Mouse (Mus musculus): ENCODE data around the gene Zbtb7a.

The Zbtb7a gene

DNA sequence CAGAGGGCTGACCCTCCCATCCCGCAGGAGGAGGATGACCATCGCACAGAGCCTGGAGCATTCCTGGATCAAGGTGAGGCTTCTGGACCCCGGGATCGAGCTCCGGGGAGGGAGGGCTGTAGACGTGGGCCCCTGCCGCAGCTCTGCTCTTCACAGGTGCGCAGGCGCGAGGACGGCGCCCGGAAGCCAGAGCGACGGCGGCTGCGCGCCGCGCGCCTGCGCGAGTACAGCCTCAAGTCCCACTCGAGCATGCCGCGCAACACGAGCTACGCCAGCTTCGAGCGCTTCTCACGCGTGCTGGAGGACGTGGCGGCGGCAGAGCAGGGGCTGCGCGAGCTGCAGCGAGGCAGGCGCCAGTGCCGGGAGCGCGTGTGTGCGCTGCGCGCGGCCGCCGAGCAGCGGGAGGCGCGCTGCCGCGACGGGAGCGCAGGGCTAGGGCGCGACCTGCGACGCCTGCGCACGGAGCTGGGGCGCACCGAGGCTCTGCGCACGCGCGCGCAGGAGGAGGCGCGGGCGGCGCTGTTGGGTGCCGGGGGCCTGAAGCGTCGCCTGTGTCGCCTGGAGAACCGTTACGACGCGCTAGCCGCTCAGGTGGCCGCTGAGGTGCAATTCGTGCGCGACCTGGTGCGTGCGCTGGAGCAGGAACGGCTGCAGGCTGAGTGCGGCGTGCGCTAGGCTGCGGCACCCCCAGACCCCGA is 57.4 kb downstream of the Zbtb7a start:
- DNase-seq = peak; percentile 83

DNA sequence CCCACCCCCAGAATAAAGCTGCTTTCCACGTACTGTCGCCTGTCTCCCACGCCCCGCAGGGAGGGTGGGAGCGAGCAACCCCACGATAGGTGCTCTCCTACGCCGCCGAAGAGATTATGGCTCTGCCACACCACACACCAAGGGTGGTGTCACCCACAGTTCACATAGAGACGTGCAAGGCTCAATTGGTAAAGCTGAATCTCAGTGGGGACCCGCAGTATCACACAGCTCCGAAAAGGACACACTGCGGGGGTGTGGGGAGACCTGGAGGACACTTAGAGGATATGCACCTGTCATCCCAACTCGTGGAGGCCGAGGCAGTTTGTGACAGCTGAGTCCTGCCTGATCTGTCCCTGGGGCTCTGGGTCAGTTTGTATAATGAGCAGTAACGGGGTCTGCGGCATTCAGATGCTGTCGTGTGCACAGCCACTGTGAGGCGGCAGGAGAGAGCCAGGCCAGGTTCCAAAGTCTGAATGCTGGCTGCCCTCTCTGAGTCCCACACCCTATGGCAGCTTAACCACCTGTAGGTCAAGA is 58.0 kb downstream of the Zbtb7a start:
- DNase-seq = no peak

DNA sequence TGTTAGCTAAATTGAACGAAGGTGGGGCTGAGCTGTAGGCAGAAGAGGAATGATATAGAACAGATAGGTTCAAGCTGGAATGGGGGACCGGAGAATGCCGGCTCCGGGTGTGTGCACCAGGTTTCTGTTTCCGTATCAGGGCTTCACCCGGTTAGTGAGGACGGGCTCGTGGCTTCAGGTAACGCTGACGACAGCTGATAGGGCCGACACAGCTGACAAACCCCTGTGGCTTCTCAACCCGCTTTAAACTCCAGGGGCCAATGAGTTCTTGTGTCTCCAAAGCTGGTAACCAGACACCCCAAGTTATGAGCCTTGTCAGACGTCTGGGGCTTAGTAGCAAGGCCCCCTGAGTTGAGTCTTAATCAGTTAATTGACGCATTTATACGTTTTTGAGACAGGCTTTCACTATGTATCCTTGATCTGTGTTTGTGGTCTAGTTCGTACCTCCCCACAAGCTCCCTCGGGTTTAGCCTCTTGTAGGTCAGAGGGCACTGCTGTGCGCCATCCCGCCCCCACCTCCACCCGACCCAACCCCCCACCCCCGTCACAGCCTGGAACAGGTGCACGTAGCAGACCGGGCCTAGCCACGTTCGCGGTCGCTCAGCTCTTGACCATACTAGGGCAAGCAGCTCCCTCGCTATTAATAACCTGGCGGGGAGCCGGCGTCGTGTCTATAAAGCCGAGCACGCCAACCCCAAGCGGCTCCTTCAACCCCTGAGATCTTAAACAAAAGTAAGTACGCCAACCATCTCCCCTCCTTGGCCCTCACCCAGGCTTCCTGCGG is 59.2 kb downstream of the Zbtb7a start:
- no peak for DNase-seq

DNA sequence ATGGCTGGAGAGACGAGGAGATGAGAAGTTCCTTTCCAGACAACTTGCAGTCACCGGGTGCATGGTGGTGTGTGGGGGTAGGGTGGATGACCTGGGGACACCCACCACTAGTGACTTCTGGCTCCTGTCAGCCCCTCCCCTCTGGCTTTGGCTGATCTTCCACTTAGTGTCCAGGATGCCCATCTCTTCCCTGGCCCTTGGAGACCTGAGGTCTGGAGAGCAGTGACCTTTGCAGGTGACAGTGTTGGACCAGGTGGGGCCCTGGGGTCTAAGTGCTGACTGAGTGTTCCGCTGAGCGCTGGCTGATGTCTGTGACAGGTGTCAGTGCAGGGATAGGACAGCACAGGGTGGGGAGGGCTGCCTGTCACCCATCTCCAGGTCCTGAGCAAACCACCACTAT is 60.3 kb downstream of the Zbtb7a start:
- DNase-seq = no peak

DNA sequence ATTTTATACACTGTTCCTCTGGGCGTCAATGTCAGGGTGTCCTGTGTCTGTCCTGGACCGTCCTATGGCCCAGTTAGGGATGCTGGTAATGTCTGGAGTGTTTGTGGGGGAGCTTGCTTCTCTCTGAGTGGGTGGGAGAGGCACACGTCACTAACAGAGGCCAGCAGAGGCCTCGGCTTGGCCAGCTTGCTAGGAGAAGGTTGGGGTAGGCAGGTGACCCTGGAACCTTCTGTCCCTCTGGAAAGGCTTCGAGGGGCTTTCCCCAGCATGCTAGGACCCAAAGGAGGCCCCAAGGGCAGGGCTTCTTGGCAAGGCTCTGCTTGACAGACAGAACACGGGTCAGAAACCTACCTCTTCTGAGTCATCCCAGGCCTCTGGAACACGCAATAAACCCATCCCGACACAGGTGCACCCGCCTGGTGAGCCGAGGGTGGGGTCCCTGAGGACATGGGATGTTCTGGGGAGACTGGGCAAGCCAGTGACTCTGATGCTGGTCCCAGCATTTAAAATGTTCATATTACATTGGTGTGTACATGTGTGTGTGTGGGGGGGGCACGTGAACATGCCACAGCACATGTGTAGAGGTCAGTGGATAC is 61.5 kb downstream of the Zbtb7a start:
- no peak for DNase-seq

DNA sequence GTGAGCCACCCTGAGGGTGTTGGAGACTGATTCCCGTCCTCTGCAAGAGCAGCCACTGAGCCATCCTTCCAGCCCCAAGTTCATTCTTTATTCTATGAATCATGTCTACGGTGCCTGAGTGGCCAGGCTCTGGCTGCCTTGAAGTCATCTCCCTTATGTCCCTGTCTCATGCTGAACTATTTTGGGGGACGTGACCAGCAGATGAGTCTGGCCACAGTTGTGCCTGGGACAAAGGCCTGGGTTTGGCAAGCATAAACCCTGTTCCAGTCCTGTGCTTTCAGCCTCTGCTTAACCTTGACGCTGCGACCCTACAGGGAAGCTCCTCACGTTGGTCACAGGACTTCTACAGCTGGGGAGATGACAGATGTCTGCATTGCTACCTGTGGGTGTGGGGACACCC is 62.3 kb downstream of the Zbtb7a start:
- no peak for DNase-seq

DNA sequence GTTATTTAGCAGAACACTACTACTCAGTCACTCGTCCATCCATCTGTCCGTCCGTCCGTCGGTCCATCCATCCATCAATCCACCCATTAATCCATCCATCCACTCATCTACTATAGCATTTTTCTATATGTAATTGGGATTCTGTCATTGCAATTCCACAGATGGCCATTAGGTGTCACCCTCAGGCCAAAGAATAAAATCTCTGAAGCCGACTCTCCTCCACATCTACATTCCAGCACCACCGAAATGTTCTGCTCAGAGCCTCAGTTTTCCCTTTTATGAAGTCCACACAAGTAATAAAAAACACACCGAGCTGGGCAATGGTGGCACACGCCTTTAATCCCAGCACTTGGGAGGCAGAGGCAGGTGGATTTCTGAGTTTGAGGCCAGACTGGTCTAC is 63.2 kb downstream of the Zbtb7a start:
- DNase-seq = peak; percentile 78

DNA sequence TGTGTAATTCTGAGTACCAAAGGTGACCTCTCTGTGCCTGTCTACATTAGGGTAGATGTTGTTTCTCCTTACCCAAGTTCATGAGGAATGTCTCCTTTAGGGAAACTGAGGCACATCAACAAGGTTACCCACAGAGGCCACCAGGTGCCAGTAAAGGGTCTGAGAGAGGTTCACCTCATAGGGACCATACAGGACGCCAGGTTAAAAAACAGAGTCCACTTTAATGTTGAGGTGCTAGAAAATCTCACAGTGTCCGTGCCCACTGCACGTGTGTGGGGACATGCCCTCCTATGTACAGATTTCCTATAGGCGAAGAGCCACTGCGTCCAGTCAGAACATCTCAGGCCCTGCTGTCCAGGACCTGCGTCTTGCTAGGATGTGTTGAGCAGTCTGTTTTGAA is 64.0 kb downstream of the Zbtb7a start:
- DNase-seq = no peak

DNA sequence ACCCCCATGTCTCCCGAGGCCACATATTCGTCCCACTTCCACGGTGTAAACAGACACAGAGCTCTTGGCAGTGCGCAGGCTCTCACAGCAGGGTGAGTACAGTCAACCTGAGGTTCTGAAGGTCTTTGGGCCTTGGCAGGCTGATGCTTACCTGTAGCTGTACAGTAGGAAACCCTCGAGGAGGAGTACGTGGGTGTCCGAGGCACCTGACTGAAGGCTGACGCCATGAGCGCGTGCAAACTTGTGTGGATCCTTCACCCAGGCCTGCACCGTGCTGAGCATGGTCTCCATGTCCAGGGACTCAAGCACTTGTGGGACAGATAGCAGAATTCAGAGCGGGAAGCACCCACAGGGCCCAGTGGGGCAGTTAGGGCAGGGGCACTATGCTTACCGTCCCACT is 65.1 kb downstream of the Zbtb7a start:
- no peak for DNase-seq

DNA sequence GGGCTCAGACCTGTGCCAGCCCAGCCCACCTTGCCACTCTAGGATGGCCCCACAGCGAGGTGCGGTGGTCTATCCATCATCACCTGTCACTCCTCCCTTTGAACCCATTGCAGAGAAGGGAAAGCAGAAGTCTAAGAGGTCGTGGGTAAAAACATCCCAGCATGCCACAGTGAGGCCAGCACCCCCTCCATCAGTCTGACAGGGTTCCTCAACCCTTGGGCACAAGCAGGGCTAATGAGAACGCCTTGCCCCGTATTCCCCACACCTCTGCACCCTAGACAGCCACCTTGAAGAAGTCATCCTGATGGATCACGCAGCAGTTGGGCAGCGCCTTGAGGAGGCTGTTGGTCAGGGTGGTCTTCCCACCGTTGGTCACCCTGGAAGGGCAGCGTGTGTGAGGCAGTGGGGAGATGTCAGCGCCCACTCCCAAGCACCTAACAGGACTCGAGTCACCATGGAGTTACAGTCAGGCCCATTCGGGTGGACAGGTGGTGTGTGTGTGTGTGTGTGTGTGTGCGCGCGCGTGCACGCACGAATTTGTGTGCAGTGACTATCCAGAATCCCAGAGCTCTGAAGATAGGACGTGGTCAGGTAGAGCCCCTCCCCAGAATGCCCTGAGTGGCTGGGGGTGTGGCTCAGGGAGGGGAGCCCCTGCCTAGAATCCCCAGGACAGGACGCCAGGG is 65.7 kb downstream of the Zbtb7a start:
- DNase-seq = no peak

DNA sequence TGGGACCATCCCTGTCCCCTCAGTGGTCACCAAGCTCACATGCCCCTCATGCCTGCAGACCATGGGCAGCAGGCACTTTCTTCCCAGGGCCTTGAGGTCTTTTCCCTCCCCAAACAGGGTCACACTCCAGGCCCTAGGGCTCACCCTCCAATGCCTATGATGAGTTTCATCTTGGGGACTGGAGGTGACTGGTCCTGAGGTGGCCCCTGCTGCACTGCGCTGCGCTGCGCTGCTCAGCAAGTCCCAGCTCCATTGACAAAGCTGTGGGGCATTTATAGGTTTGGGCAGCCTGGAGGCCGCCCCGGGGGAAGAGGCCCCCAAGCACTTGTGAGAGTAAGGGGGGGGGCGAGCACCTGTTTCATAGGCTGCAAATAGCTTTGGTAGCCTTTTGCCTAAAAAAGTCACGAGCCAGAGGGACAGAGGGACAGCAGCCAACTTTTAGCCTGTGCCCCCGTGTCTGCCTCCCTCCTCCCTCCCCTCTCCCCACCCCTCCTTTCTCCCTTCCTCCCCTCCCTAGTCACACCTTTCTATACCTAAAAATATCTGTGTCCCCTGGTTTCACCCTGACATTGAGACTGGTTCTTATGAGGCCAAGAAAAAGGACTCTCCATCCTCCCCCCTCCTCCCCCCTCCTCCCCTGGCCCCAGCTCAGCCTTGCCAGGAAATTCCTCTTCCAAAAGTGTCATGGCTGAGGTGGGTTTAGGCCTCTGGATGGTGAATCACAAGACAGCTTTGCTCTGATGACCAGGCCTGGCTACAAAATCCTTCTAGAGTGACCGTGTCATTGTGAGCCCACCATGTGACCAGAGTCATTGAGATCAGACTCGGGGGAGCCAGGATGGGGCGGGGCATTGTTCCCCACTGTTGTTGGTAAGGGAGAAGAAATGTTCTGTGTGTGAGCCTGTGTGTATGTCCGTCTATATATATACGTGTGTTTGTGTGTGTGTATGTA is 67.1 kb downstream of the Zbtb7a start, which contains the start of gene Nmrk2:
Nmrk2 (minus strand) TSS at position 245 of the 952 bp plus-strand sequence.
- no peak for DNase-seq
